Mouse (Mus musculus) limb, embryonic 10.5 days (tissue): ENCODE data around the gene Olfr775. TPM values are rescaled to one million over a fixed set of nuclear protein-coding genes. Genes with fewer than 3 reads are reported as not detected.

ENCODE experiments used
- DNase-seq: peaks from one replicate; pipeline ENCODE4 v3.0.0-alpha.2; 2017; ENCODE audit warnings: low spot score
- H3K27ac ChIP-seq: fragments of 300-500 bp; sonication (generic); 2 replicates; pipeline ENCODE4 v1.5.1; 2016; ENCODE audit warnings: mild to moderate bottlenecking
- H3K27me3 ChIP-seq: fragments of 300-500 bp; sonication (generic); 2 replicates; pipeline ENCODE4 v1.6.1; 2016; ENCODE audit warnings: low read depth, mild to moderate bottlenecking; ENCODE audit not compliant: poor library complexity, severe bottlenecking
- H3K36me3 ChIP-seq: fragments of 300-500 bp; sonication (generic); 2 replicates; pipeline ENCODE4 v1.6.1; 2016; ENCODE audit warnings: mild to moderate bottlenecking, moderate library complexity
- H3K4me1 ChIP-seq: fragments of 300-500 bp; sonication (generic); 2 replicates; pipeline ENCODE4 v1.6.1; 2016
- H3K4me3 ChIP-seq: fragments of 300-500 bp; sonication (generic); 2 replicates; pipeline ENCODE4 v1.5.1; 2016; ENCODE audit warnings: mild to moderate bottlenecking, moderate library complexity
- H3K9me3 ChIP-seq: fragments of 300-500 bp; sonication (generic); replicated peaks from 2 replicates; pipeline ENCODE4 v1.6.1; 2016; ENCODE audit warnings: mild to moderate bottlenecking
- WGBS: fragments of 180-500 bp; shearing (Covaris S2); methylation state at CpG from one replicate; pipeline ENCODE4 v1.1.7; 2016; 5-methylcytosine and 5-hydroxymethylcytosine counted together
- polyA plus RNA-seq: library from polyadenylated mRNA; unstranded; fragments of >200 nt; fragmentation: Nextera tagmentation; extraction: Ambion mirVana; gene quantifications from 2 replicates; pipeline ENCODE4 v1.2.1, GENCODE M21; 2016

The Olfr775 gene
- polyA plus RNA-seq: not detected in 2 replicates

GRCm38 (mm10) chr10:129248112-129248511, at the start of gene Olfr775:
Gene Olfr775 (plus strand): TSS chr10:129248412.
- H3K36me3 ChIP-seq: no peaks in the 10 kb centered on the region
- no peaks in the 10 kb centered on the region for H3K27me3 ChIP-seq
- 71% methylated on average over 3 of the region's 3 CpGs for WGBS
- H3K4me3 ChIP-seq: no peak within 1 kb of the TSS
- no peaks in the 10 kb centered on the region for H3K4me1 ChIP-seq
- H3K9me3 ChIP-seq: no peaks in the 10 kb centered on the region
- H3K27ac ChIP-seq: no peak within 1 kb of the TSS
- no peak for DNase-seq

GRCm38 (mm10) chr10:129230737-129231136, 17.5 kb upstream of the Olfr775 start:
- Histone ChIP-seq H3K27me3 (no peaks in the 10 kb centered on the region), H3K9me3 (no peaks in the 10 kb centered on the region), H3K4me1 (no peaks in the 10 kb centered on the region), H3K27ac (no peak overlapping the region), H3K4me3 (no peak overlapping the region), H3K36me3 (no peaks in the 10 kb centered on the region)
- DNase-seq: no peak
- WGBS: 80% methylated on average over 1 of the region's 1 CpGs

GRCm38 (mm10) chr10:129235904-129236303, 12.3 kb upstream of the Olfr775 start, which contains the start of gene Olfr774:
Gene Olfr774 (plus strand): TSS chr10:129236204.
- H3K9me3 ChIP-seq: no peaks in the 10 kb centered on the region
- WGBS: 82% methylated on average over 2 of the region's 2 CpGs
- H3K27ac ChIP-seq: no peak within 1 kb of the TSS
- no peak for DNase-seq
- H3K36me3 ChIP-seq: no peaks in the 10 kb centered on the region
- no peaks in the 10 kb centered on the region for H3K4me1 ChIP-seq
- no peak within 1 kb of the TSS for H3K4me3 ChIP-seq
- H3K27me3 ChIP-seq: no peaks in the 10 kb centered on the region

- Histone ChIP-seq H3K9me3 (no peaks in the 10 kb centered on the region), H3K27me3 (no peaks in the 10 kb centered on the region), H3K36me3 (no peaks in the 10 kb centered on the region), H3K27ac (no peak within 1 kb of the TSS), H3K4me3 (no peak within 1 kb of the TSS), H3K4me1 (no peaks in the 10 kb centered on the region)
- DNase-seq: no peak
Measured at GRCm38 (mm10) chr10:129258827-129259226, 10.6 kb downstream of the Olfr775 start, which contains the start of gene Olfr776. Gene Olfr776 (plus strand): TSS chr10:129259127.

GRCm38 (mm10) chr10:129271081-129271535, 22.9 kb downstream of the Olfr775 start, which contains the start of gene Olfr777:
Gene Olfr777 (minus strand): TSS chr10:129271485.
- no peaks in the 10 kb centered on the region for H3K4me1 ChIP-seq
- no peaks in the 10 kb centered on the region for H3K27me3 ChIP-seq
- H3K36me3 ChIP-seq: no peaks in the 10 kb centered on the region
- no peak for DNase-seq
- no peak within 1 kb of the TSS for H3K4me3 ChIP-seq
- no peak within 1 kb of the TSS for H3K27ac ChIP-seq
- no peaks in the 10 kb centered on the region for H3K9me3 ChIP-seq
- 97% methylated on average over 2 of the region's 2 CpGs for WGBS

Other genes starting within 250 kb of the Olfr775 start
- not detected in 2 replicates for gene Olfr763, start 237.6 kb upstream of the Olfr775 start, polyA plus RNA-seq
- not detected in 2 replicates for gene Olfr764-ps1, start 208.5 kb upstream of the Olfr775 start, polyA plus RNA-seq
- gene Olfr765, start 198.4 kb upstream of the Olfr775 start, polyA plus RNA-seq: not detected in 2 replicates
- gene Olfr766-ps1, start 179.4 kb upstream of the Olfr775 start, polyA plus RNA-seq: not detected in 2 replicates
- gene Olfr767, start 165.5 kb upstream of the Olfr775 start, polyA plus RNA-seq: not detected in 2 replicates
- gene Olfr768, start 149.0 kb upstream of the Olfr775 start, polyA plus RNA-seq: not detected in 2 replicates
- not detected in 2 replicates for gene Olfr769, start 130.6 kb upstream of the Olfr775 start, polyA plus RNA-seq
- not detected in 2 replicates for gene Olfr770, start 109.4 kb upstream of the Olfr775 start, polyA plus RNA-seq
- not detected in 2 replicates for gene Olfr771, start 83.7 kb upstream of the Olfr775 start, polyA plus RNA-seq
- gene Olfr772, start 70.5 kb upstream of the Olfr775 start, polyA plus RNA-seq: not detected in 2 replicates
- not detected in 2 replicates for gene Olfr773, start 61.0 kb upstream of the Olfr775 start, polyA plus RNA-seq
- not detected in 2 replicates for gene Olfr774, start 12.2 kb upstream of the Olfr775 start, polyA plus RNA-seq
- gene Olfr776, start 10.7 kb downstream of the Olfr775 start, polyA plus RNA-seq: not detected in 2 replicates
- not detected in 2 replicates for gene Olfr777, start 23.1 kb downstream of the Olfr775 start, polyA plus RNA-seq
- gene Olfr780, start 69.7 kb downstream of the Olfr775 start, polyA plus RNA-seq: not detected in 2 replicates
- gene Olfr781, start 80.4 kb downstream of the Olfr775 start, polyA plus RNA-seq: not detected in 2 replicates
- not detected in 2 replicates for gene Olfr782, start 100.4 kb downstream of the Olfr775 start, polyA plus RNA-seq
- 0.08 and 0.13 TPM in 2 replicates for gene Olfr784, start 135.7 kb downstream of the Olfr775 start, polyA plus RNA-seq
- gene Olfr785, start 157.0 kb downstream of the Olfr775 start, polyA plus RNA-seq: not detected in 2 replicates
- gene Olfr786, start 178.9 kb downstream of the Olfr775 start, polyA plus RNA-seq: not detected in 2 replicates
- not detected in 2 replicates for gene Olfr787, start 213.4 kb downstream of the Olfr775 start, polyA plus RNA-seq
- gene Olfr788, start 222.6 kb downstream of the Olfr775 start, polyA plus RNA-seq: not detected in 2 replicates
- not detected in 2 replicates for gene Olfr789, start 236.3 kb downstream of the Olfr775 start, polyA plus RNA-seq